Mouse (Mus musculus) embryo, embryonic 11 days (tissue): ENCODE results near the gene Fam122a.

Experiments used
- DNase-seq: peaks from one replicate; pipeline ENCODE4 v3.0.0-alpha.2; 2015

The Fam122a gene

DNA sequence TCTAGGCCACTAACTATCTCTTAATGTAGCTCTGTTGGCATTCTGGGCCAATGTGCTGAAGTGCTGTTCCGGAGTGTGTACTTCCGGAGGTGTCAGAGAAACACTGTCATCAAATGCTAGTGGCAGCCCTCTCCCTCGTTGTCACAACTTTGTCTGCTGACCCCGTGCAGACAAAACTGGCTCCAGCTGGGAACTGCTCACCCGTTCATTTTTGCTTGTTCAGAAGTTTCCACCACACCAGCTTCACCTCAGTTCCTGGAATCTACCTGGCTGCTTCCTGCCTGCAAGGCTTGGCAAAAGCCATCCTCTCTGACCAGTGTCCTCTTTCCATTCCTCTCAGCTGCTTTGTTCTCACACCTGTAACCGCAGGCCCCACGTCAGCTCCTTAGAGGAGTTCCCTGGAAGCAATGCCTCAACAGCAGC, 50.4 kb downstream of the Fam122a start:
- no peak for DNase-seq
